Mouse (Mus musculus) inflammation-experienced regulatory T-cells (primary cell): Measurements from ENCODE around the gene Sfrp4. TPM values are rescaled to one million over a fixed set of nuclear protein-coding genes. Genes with fewer than 3 reads are reported as not detected.

ENCODE experiments used
- polyA plus RNA-seq, 2 experiments: library from polyadenylated mRNA; unstranded; fragments of 100-300 nt; shearing (Covaris generic); gene quantifications; one replicate each; pipeline ENCODE4 v1.2.1; 2017

Sfrp4 gene
- polyA plus RNA-seq, result not detected

GRCm38 (mm10) chr13:19622573-19623227 is at the start of gene Sfrp4:
Gene Sfrp4, plus strand, starts transcription at chr13:19623104.

GRCm38 (mm10) chr13:19619216-19619927 is 3.5 kb upstream of the Sfrp4 start, which contains the start of gene Epdr1:
Gene Epdr1, minus strand, starts transcription at chr13:19619927.

Other genes starting within 250 kb of the Sfrp4 start
- gene Stard3nl, start 227.3 kb upstream of the Sfrp4 start, polyA plus RNA-seq, result 10 to 100 TPM; 46.5 to 47.9 TPM
- gene Epdr1, start 3.2 kb upstream of the Sfrp4 start, polyA plus RNA-seq, result under 1 TPM; 0.12 to 0.46 TPM
- under 1 TPM in 1 of 2 experiments, not detected in 1; 0.17 TPM for gene Nme8, start 74.7 kb downstream of the Sfrp4 start, polyA plus RNA-seq
- 1 to 10 TPM in 1 of 2 experiments, under 1 TPM in 1; 0.81 to 1.9 TPM for gene Gpr141, start 201.2 kb downstream of the Sfrp4 start, polyA plus RNA-seq